Comparison of ENCODE assay signal across 21 mouse cellular contexts in genomic region chr14:92591592-92592198, GRCm38 (mm10).
DNase-seq lines count a peak whose midpoint lies in the region; ATAC-seq and TF ChIP-seq lines count a peak whose summit lies in the region.
"Had no signal": no experiment of that assay in that cellular context is flagged by ENCODE, and none has a peak within 500 bp of the region (broad histone marks: within the 10 kb centered on the region; RNA-seq: fewer than 3 reads in every experiment).

No protein-coding gene starts in this region.

- H3K36me3 ChIP-seq in embryonic facial prominence, embryonic 11.5 days (replicated peaks; ENCODE audit: control insufficient read depth, insufficient read depth, low read depth, low read length) = no peaks in the 10 kb centered on the region
- H3K36me3 ChIP-seq in embryonic facial prominence, embryonic 10.5 days (replicated peaks) = no peaks in the 10 kb centered on the region
- H3K36me3 ChIP-seq in midbrain, embryonic 11.5 days (ENCODE audit: control insufficient read depth, insufficient read depth, low read length) = no peaks in the 10 kb centered on the region
- no peaks in the 10 kb centered on the region for H3K36me3 ChIP-seq in midbrain, embryonic 16.5 days (ENCODE audit: control insufficient read depth, insufficient read depth, low read length)
- no peaks in the 10 kb centered on the region for H3K36me3 ChIP-seq in hindbrain, postnatal 0 days (ENCODE audit: insufficient read depth, low read length)
- H3K36me3 ChIP-seq: heart, embryonic 15.5 days; limb, embryonic 15.5 days had no signal

- 71% methylated on average over 7 of the region's 7 CpGs for WGBS in embryonic facial prominence, embryonic 11.5 days
- 74% methylated on average over 7 of the region's 7 CpGs for WGBS in embryonic facial prominence, embryonic 10.5 days
- 73% methylated on average over 7 of the region's 7 CpGs for WGBS in midbrain, embryonic 11.5 days
- WGBS in midbrain, embryonic 16.5 days = 42% methylated on average over 7 of the region's 7 CpGs
- WGBS in hindbrain, postnatal 0 days = 39% methylated on average over 7 of the region's 7 CpGs

- no peaks in the 10 kb centered on the region for H3K9me3 ChIP-seq in embryonic facial prominence, embryonic 11.5 days (replicated peaks; ENCODE audit: control insufficient read depth, low read length)
- H3K9me3 ChIP-seq in embryonic facial prominence, embryonic 10.5 days = no peaks in the 10 kb centered on the region
- no peaks in the 10 kb centered on the region for H3K9me3 ChIP-seq in midbrain, embryonic 11.5 days (ENCODE audit: control insufficient read depth, low read length)
- no peaks in the 10 kb centered on the region for H3K9me3 ChIP-seq in midbrain, embryonic 16.5 days (replicated peaks; ENCODE audit: control insufficient read depth, low read length, poor library complexity, severe bottlenecking)
- H3K9me3 ChIP-seq in hindbrain, postnatal 0 days (ENCODE audit: low read length) = no peaks in the 10 kb centered on the region
- H3K9me3 ChIP-seq: heart, embryonic 15.5 days; limb, embryonic 15.5 days had no signal

- H3K4me2 ChIP-seq in embryonic facial prominence, embryonic 11.5 days (ENCODE audit: low read depth, low read length) = no peak overlapping the region
- H3K4me2 ChIP-seq in midbrain, embryonic 11.5 days = no peak overlapping the region
- no peak overlapping the region for H3K4me2 ChIP-seq in midbrain, embryonic 16.5 days (ENCODE audit: low read length)
- H3K4me2 ChIP-seq in hindbrain, postnatal 0 days (ENCODE audit: low read depth, low read length) = no peak overlapping the region
- H3K4me2 ChIP-seq: heart, embryonic 15.5 days; limb, embryonic 15.5 days; lung, embryonic 14.5 days had no signal

- no peak overlapping the region for H3K9ac ChIP-seq in embryonic facial prominence, embryonic 11.5 days (replicated peaks; ENCODE audit: low read length)
- no peak overlapping the region for H3K9ac ChIP-seq in midbrain, embryonic 11.5 days (ENCODE audit: low read length)
- no peak overlapping the region for H3K9ac ChIP-seq in midbrain, embryonic 16.5 days (ENCODE audit: low read depth, low read length)
- no peak overlapping the region for H3K9ac ChIP-seq in hindbrain, postnatal 0 days (replicated peaks; ENCODE audit: low read length)
- H3K9ac ChIP-seq: heart, embryonic 15.5 days; limb, embryonic 15.5 days; liver, embryonic 14.5 days; lung, embryonic 14.5 days had no signal

- no peak for ATAC-seq in embryonic facial prominence, embryonic 11.5 days (replicated peaks; ENCODE audit: insufficient number of reproducible peaks, low FRiP score, low TSS enrichment, low read depth)
- ATAC-seq in midbrain, embryonic 11.5 days (ENCODE audit: low FRiP score) = peak; percentile 76
- no peak for ATAC-seq in midbrain, embryonic 16.5 days
- no peak for ATAC-seq in hindbrain, postnatal 0 days
- no peak for ATAC-seq in erythroblast, adult 5-6 weeks (replicated peaks; ENCODE audit: low FRiP score, poor library complexity, severe bottlenecking)

- no peak for TF ChIP-seq POLR2A in brain, embryonic 14.5 days (IDR thresholded peaks at IDR 0.05; ENCODE audit: borderline replicate concordance, extremely low read depth, insufficient read depth, insufficient read length, poor library complexity, severe bottlenecking)

- H3K4me1 ChIP-seq in embryonic facial prominence, embryonic 11.5 days (ENCODE audit: control insufficient read depth, insufficient read depth, low read length) = no peaks in the 10 kb centered on the region
- peaks cover 2% of the 10 kb centered on the region; the same call in 1 of the 2 replicates for H3K4me1 ChIP-seq in embryonic facial prominence, embryonic 10.5 days
- no peaks in the 10 kb centered on the region for H3K4me1 ChIP-seq in midbrain, embryonic 11.5 days (ENCODE audit: control insufficient read depth, insufficient read depth, low read length)
- H3K4me1 ChIP-seq in midbrain, embryonic 16.5 days (ENCODE audit: control insufficient read depth, insufficient read depth, low read length) = no peaks in the 10 kb centered on the region
- no peaks in the 10 kb centered on the region for H3K4me1 ChIP-seq in hindbrain, postnatal 0 days (ENCODE audit: insufficient read depth, low read length)
- H3K4me1 ChIP-seq: heart, embryonic 15.5 days; limb, embryonic 15.5 days had no signal

- H3K27ac ChIP-seq in embryonic facial prominence, embryonic 11.5 days (replicated peaks; ENCODE audit: low read depth, low read length) = no peak overlapping the region
- H3K27ac ChIP-seq in embryonic facial prominence, embryonic 10.5 days (replicated peaks) = no peak overlapping the region
- no peak overlapping the region for H3K27ac ChIP-seq in midbrain, embryonic 11.5 days (ENCODE audit: low read depth, low read length)
- no peak overlapping the region for H3K27ac ChIP-seq in midbrain, embryonic 16.5 days (ENCODE audit: low read length)
- H3K27ac ChIP-seq in hindbrain, postnatal 0 days = no peak overlapping the region
- H3K27ac ChIP-seq in gastrocnemius, adult 2 months = no peak overlapping the region
- H3K27ac ChIP-seq: heart, embryonic 15.5 days; limb, embryonic 15.5 days; liver, embryonic 14.5 days had no signal

- H3K4me3 ChIP-seq in embryonic facial prominence, embryonic 11.5 days (ENCODE audit: low read depth, low read length) = no peak overlapping the region
- H3K4me3 ChIP-seq in embryonic facial prominence, embryonic 10.5 days = no peak overlapping the region
- no peak overlapping the region for H3K4me3 ChIP-seq in midbrain, embryonic 11.5 days (ENCODE audit: low read depth, low read length)
- H3K4me3 ChIP-seq in midbrain, embryonic 16.5 days (ENCODE audit: low read depth, low read length) = no peak overlapping the region
- H3K4me3 ChIP-seq in hindbrain, postnatal 0 days (ENCODE audit: low read length) = no peak overlapping the region
- H3K4me3 ChIP-seq in gastrocnemius, adult 2 months = no peak overlapping the region
- H3K4me3 ChIP-seq: heart, embryonic 15.5 days; limb, embryonic 15.5 days had no signal

- intact Hi-C loops in gastrocnemius, adult 2 months (cut with DNase I) = no loop called here

- no peak for TF ChIP-seq CTCF in brain, embryonic 14.5 days (IDR thresholded peaks at IDR 0.05; ENCODE audit: borderline replicate concordance, extremely low read depth, insufficient read depth, insufficient read length)
- TF ChIP-seq CTCF in hindbrain, postnatal 0 days (IDR thresholded peaks at IDR 0.05; ENCODE audit: low read depth) = no peak
- no peak for TF ChIP-seq CTCF in gastrocnemius, adult 2 months (IDR thresholded peaks at IDR 0.05)

- H3K27me3 ChIP-seq in embryonic facial prominence, embryonic 11.5 days (ENCODE audit: control insufficient read depth, insufficient read depth, low read length) = no peaks in the 10 kb centered on the region
- H3K27me3 ChIP-seq in embryonic facial prominence, embryonic 10.5 days (replicated peaks; ENCODE audit: low read depth, poor library complexity, severe bottlenecking) = no peaks in the 10 kb centered on the region
- no peaks in the 10 kb centered on the region for H3K27me3 ChIP-seq in midbrain, embryonic 11.5 days (ENCODE audit: control insufficient read depth, insufficient read depth, low read length)
- no peaks in the 10 kb centered on the region for H3K27me3 ChIP-seq in midbrain, embryonic 16.5 days (ENCODE audit: control insufficient read depth, insufficient read depth, low read depth, low read length)
- H3K27me3 ChIP-seq in hindbrain, postnatal 0 days (ENCODE audit: insufficient read depth, low read length) = no peaks in the 10 kb centered on the region
- H3K27me3 ChIP-seq: heart, embryonic 15.5 days; limb, embryonic 15.5 days had no signal

- peak; percentile 2 for DNase-seq in embryonic facial prominence, embryonic 11.5 days (ENCODE audit: low spot score)
- no peak for DNase-seq in embryonic facial prominence, embryonic 10.5 days (ENCODE audit: low spot score)
- DNase-seq in midbrain, embryonic 11.5 days (ENCODE audit: low spot score, missing footprints) = no peak
- DNase-seq in brain, embryonic 14.5 days (ENCODE audit: low read depth) = peak; percentile 56
- peak; percentile 12 for DNase-seq in hindbrain, postnatal 0 days (ENCODE audit: low spot score)
- DNase-seq in gastrocnemius, adult 2 months = no peak
- DNase-seq: adrenal gland, postnatal 36 days; cerebellum, adult 11-12 months; cerebellum, postnatal 10 days; heart, postnatal 36 days; kidney, adult 8-10 months; kidney, postnatal 10 days; left cerebral cortex, postnatal 4 days; lung, embryonic 14.5 days; thymus, adult 18-20 months; thymus, postnatal 36 days had no signal

Comparison
In these comparisons a context has a peak if more than half of its experiments do, and no peak if none do; other contexts are left out.
1. DNase-seq: peak in embryonic facial prominence, embryonic 11.5 days (single experiment), brain, embryonic 14.5 days (single experiment) and hindbrain, postnatal 0 days (single experiment); none in embryonic facial prominence, embryonic 10.5 days (single experiment), midbrain, embryonic 11.5 days (single experiment) and gastrocnemius, adult 2 months (single experiment).